Mouse (Mus musculus): ENCODE data around the gene Chrnb1.

Gene Chrnb1

DNA sequence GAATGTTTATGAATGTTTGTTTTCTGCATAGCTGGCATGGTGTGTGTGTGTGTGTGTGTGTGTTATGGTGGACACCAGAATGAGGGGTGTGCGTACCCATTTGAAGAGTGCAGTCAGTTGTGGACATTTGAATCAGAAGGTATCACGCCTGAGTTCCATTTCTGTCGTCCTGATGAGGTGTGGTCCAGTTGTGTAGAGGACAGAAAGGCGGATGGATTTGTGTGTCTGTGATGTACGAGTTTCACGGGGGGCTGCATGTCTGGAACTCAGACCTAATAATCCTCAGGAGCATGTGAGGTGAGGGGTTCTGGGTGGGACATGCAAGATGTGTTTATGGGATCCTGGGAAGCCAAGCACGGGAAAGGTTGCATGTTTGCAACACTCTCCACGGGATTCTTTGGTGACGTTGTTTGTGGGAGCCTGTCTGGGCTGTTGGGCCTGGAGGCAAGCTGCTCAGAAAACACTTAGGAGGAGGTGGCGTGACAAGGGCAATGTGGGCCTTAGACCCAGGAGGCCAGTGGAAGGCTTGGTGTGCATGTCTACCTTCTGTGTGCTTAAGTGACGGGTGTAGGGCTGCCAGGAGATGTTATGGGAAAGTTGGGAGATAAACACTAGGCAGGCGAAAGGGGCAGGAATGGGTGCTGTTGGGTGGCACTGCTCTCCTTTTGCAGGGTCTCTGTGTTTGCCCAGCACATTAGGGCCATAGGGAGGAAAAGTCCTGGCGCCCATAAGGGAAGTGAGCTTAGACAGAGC, 28.7 kb downstream of the Chrnb1 start:
- no peak for DNase-seq

DNA sequence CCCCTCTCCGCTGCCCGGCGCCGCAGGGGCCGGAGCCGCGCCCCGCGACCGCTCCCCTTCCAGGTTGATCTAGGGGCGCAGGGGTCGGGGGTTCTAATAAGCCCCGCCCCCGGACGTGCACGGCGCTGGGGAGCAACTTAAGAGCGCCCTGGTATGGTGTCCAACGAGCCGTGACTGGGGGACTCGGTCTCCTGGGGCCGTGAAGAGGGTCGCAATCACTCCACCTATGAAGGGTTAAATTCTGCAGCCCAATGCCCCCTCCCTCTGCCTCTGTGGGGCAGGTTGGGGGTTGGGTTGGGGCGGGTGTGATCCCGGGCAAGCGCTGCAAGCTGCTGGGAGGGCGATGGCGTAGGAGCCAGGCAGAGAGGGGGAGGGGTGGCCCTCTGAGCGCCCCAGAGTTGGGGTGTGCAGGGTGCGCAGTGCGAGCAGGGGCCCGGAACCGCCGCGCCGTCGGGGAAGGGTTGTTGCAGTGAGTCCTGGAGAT, 29.6 kb downstream of the Chrnb1 start:
- peak; percentile 86 for DNase-seq

DNA sequence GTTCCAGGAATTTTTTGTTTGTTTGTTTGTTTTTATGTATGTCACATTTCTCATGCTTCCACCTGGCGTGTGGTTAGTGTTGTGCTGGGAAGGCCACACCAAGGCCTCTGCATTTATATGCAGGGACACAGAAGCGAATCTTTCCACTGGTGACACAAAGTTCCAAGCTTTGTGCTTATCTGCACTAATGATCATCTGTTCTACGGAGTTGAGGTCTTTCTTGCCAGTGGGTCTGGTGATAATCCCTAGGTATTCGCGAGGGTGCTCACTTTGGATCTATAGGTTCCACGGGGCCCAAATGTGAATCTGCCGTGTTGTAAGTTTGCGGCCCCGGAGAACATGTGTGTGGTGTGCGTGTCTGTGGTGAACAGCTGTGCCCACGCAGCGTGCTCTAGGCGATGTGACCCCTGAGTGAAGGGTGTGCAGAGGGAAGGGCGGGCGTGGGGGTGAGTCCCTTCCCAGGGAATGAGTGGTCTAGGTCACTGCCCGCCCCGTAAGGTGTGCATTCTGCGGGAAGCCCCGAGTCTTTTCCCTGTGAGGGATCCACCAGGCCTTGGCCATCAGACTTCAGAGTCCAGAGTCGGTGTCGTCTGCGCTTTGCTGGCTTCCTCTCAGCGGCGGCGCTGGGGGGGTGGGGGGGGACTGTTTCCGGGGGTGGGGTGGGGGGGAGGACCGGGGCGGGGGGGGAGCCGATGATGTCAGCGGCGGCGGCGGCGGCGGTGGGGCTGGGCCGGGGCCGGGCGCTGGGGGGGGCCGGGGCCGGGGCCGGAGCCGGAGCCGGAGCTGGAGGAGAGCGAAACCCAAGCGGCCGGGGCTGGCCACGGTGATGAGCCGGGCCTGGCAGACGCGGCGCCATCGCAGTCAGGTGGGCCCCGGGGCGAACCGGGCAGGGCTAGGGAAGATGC, 30.3 kb downstream of the Chrnb1 start, which contains the start of gene Zbtb4:
TSS of gene Zbtb4 (plus strand) at position 692 of the 905 bp plus-strand sequence.
- peak; percentile 59 for DNase-seq

DNA sequence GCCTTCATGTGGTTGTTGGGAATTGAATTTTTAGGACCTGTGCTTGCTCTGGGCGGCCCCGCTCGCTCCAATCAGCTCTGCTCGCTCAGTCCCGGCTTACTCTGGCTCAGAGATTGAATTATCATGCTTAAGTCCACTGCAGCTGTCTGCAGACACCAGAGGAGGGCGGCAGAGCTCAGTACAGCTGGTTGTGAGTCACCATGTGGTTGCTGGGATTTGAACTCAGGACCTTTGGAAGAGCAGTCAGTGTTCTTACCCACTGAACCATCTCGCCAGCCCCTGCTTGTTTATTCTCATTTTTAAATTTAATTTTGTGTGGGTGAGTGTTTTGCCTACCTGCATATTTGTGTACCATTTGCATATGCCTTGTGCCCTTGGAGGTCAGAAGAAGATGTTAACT, 32.2 kb downstream of the Chrnb1 start:
- no peak for DNase-seq

DNA sequence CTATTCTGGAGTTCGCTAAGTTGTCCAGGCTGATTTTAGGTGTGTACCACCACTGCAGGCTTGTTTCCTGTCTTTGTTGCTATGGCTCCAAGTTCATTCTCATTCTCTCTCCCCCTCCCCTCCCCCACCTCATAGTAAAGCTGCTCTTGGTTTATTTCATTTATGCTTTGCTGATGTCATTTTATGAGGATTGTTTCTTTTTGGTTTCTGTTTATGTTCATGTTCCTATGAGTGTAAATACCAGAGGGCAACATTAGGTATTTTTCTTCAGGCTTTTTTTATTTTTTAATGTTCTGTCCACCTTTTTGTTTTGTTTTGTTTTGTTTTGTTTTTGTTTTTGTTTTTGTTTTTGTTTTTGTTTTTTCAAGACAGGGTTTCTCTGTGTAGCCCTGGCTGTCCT, 33.9 kb downstream of the Chrnb1 start, which contains the start of gene Slc35g3:
TSS of gene Slc35g3 (minus strand) at position 101 of the 400 bp plus-strand sequence.
- DNase-seq, result no peak

DNA sequence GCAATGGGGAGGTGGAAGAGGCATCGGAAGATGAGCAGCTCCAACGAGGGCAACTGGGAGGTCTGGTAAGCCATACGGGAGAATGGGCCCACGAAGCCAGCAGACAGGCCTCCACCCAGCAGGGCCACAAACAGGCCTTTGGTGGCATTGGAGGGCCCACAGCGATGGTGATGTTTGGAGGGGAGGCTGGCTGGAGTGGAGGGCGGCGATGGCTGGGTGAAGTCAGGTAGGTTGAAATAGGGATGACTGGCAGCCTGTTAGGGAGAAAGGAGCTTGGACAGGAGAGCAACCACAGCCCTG, 34.9 kb downstream of the Chrnb1 start:
- DNase-seq, result no peak

DNA sequence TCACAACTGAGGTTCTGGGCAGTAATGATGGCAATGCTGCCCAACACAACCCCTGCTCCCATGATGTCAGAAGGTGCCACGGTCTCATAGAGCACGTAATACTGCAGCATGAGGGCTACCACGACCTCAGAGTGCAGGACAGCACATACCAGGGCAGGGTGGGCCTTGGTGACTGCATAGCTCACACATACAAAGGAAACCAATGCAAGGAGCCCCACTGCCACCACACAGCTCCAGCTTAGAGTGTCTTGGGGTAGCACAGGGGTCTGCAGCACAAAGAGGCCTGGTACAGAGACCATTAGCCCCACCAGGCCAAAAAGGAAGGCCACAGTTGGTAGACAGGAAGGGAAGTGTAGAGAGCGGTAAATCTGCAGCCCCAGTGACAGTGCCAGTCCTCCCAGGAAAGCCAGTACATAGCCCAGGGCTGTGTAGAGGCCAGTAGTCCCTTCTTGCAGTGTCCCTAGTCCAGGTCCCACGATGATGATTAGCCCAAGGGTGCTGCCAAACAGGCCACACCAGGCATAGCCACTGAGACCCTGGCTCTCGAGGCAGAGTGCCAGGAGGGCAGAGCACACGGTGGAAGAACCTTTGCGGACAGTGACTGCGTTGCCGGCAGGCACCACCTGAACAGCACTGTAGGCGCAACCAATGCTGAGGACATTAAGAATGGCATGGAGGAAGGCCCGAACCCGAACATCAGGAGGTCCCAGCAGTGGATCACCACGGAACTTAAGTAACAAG, 35.4 kb downstream of the Chrnb1 start:
- DNase-seq, result no peak

DNA sequence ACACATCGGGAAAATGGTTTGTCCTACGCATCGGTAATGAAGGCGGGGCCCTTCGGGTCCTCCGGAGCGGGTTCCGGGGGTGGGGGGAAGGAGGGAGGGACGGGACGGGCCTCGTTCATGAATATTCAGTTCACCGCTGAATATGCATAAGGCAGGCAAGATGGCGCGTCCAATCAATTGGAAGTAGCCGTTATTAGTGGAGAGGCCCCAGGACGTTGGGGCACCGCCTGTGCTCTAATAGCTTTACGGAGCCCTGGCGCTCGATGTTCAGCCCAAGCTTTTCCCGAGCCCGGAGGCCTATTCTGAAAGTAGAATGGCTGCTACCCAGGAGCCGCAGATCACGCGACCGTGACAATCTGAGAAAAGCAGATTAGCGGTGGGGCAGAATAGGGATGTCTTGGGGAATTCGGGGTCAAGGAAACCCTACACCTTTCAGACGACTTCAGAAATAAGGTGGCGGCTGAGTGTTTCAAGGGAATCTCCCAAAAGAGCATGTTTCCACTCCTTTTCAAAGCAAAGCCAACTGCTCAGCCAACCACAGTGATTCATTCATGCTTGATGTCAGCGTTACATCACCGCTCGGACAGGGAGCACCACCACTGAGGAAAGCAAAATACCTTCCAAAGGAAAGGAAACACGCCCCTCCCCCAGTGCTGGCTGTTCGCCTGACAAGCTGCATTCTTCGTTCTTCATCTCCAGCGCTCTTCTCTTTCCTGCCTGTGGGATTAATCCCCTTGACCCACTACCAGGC, 36.6 kb downstream of the Chrnb1 start:
- peak; percentile 92 for DNase-seq

DNA sequence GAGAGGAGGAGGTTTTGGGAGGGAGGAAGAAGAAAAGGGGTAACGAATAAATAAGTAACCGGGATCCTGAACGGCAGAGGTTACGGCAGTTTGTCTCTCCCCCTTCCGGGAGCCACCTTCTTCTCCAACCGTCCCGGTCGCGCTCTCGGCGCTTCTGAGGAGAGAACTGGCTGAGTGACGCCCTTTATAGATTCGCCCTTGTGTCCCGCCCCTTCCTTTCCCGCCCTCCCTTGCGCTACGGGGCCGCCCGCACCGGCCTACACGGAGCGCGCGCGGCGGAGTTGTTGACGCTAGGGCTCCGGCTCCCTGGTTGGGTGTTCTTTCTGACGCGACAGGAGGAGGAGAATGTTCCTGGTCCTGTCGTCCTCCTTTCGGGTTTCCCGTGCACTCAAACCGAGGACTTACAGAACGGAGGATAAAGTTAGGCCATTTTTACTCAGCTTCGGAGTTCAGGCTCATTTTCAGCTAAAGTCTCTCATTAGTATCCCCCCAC, 37.2 kb downstream of the Chrnb1 start, which contains the start of gene Polr2a:
TSS of gene Polr2a (minus strand) at position 160 of the 493 bp plus-strand sequence.
- DNase-seq, result peak; percentile 98

DNA sequence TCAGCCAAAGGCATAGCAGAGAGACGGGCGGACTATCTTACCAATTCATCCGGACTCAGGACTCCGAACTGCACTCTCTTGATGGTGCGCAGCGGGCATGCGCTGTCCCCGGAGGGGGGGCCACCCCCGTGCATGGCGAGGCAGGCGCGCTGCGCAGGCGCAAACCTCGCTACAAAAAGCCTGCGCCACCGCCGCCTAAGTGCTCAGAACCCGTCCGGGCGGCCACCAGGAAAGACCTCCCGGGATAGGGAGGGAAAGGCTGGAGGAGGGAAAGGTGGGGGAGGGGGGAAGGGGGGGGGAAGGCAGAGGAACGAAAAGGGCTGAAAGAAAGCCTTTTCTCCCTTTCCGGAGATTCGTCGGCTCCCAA, 37.7 kb downstream of the Chrnb1 start:
- peak; percentile 97 for DNase-seq

DNA sequence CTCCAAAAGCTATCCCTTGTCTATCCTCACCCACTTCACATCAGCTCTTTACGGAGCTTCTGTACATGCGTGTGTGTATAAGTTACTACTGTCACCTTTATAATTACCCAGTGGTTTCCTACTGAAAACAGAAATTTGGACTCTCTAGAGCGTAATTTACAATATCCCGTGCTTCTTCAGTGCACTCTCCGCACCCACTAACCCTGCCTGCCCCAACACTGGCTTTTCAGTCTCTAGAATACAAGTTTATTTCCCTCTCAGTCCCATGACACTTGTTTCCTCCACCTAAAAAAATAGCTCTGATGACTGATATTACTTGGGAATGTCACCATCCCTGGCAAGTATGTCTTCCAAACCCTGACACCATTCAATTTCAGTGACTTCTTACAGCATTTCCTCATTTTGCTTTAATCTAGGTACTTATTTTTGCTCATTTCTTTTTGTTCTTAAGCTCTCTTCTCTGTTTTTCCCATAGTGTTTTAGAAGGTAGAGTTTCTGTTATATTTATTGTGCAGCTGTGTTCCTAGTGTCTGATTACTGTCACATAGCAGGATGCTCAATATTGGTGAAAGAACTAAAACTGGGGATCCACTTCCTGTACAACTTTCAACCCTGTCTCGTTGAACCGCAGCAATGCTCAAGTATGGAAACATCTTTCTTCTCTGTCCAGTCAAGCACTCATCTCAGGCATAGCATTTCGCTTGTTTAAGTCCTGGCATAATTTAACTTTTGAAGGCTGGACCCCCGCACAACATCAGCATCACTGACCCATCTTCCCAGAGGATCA, 38.2 kb downstream of the Chrnb1 start:
- DNase-seq, result no peak

DNA sequence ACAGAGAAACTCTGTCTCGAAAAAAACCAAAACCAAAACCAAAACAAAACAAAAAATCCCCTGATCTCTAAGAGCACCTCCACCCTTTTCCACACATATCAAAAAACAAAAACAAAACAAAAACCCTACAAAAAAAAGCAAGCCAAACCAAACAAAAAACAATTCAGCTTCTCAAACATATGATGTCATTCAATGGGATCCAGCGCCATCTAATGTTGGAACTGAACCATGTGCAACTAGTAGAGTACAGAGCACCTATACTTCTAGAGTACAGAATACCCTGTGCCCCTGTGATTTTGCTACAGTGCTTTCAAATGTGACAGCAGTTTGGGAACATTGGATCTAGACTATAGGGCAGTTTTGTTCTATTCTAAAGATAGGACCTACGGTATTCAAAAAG, 41.0 kb downstream of the Chrnb1 start:
- DNase-seq, result peak; percentile 77

DNA sequence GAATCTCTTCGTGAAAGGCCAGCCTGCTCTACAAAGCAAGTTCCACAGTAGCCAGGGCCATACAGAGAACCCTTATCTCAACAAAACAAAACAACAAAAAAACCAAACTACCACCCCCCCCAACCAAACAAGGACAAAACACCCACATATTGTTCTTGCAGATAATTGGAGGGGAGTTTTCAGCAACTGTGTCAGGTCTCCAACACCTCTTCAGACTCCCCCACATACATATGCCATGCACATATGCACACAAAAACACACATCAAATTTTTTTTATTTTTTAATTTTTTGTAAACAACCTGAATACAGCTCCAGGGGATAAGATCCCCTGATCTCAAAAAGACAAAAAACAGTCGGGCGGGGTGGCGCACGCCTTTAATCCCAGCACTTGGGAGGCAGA, 41.5 kb downstream of the Chrnb1 start:
- no peak for DNase-seq

DNA sequence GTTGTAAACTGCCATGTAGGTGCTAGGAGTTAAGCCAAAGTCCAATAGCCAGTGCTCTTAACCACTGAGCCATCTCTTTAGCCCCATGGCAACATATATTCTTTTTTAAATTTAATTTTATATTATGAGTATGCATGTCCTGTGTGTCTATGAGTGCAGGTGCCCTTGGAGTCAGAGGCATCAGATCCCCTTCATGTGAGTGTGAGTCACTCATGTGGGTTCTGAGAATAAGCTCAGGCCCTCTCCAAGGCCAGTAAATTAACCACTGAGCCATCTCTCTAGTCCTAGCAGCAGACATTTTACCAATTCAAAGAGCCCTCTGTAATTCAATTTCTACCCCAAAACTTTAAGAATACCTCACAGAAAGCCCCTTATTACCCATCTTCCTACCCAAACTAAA, 43.1 kb downstream of the Chrnb1 start:
- no peak for DNase-seq

DNA sequence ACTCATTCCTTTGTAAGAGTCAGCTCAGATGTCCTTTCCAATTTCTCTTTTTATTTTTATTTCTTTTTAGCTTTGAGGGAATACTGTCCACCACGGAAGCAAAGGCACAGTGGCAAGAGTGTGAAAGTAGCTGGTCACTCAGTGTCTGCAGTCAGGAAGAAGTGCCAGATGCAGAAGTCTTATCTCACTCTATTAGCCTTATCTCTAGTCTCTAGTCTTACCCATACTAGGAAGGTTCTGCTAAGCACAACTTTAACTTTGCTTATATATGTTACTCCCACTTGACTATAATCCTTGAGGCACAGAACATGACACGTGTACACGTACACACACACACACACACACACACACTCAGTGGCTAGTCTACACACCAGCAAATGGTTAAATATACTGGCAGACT, 44.1 kb downstream of the Chrnb1 start:
- DNase-seq, result no peak
